In the genomic region with DNA sequence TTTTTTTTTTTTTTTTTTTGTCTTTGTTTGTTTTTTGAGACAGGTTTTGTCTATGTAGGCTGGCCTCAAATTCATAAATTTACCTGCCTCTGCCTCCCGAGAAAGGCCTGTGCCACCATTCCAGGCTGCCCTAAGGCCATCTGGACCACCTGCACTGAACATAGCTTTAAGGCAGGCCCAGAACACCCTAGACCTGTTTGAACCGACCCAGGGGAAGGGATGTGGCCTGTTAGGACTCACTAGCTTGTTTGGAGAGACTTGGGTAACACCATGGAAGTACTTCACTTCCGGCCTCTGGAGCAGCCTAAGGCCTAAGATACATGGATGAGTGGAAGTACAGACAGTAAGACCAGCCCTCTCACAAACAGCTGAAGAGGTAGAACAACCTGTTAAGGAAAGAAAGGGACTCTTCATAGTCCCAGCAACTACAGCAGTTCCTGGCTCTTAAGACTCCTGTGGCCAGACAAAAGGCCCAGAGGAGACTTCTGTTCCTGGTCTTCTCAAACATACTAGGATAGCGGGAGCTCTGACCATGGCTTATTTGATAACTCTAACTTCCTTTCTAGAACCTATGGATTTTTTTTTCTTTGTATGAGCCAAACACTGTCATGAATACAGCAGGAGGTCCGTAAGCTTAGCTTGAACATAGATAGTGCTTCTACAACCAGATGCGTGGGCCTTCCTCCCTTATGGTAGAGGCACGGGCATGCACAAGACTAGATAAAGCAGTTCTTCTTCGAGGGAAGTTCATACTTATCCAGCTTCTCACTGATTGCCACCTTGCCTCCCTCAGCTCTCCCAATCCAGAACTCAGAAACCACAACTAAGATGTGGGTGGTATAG, we compare ENCODE assay signal across 8 mouse cellular contexts. TPM values are rescaled to one million over a fixed set of nuclear protein-coding genes. Genes with fewer than 3 reads are reported as not detected.
DNase-seq lines count a peak whose midpoint lies in the region; ATAC-seq and TF ChIP-seq lines count a peak whose summit lies in the region.

No protein-coding gene starts in this region.

- H3K4me2 ChIP-seq in intestine, embryonic 14.5 days (ENCODE audit: low read length), result peak overlapping the region; percentile 98
- H3K4me2 ChIP-seq in intestine, postnatal 0 days (replicated peaks; ENCODE audit: low read depth), result no peak overlapping the region
- H3K4me2 ChIP-seq in midbrain, embryonic 11.5 days, result peak overlapping the region; percentile 48

- no peaks in the 10 kb centered on the region for H3K27me3 ChIP-seq in intestine, embryonic 14.5 days (replicated peaks; ENCODE audit: control insufficient read depth, insufficient read depth, low read length)
- H3K27me3 ChIP-seq in intestine, postnatal 0 days (replicated peaks; ENCODE audit: control insufficient read depth, insufficient read depth, low read length), result no peaks in the 10 kb centered on the region
- H3K27me3 ChIP-seq in hindbrain, embryonic 10.5 days (ENCODE audit: insufficient read depth, poor library complexity, severe bottlenecking), result no peaks in the 10 kb centered on the region
- no peaks in the 10 kb centered on the region for H3K27me3 ChIP-seq in midbrain, embryonic 11.5 days (ENCODE audit: control insufficient read depth, insufficient read depth, low read length)

- H3K9me3 ChIP-seq in intestine, embryonic 14.5 days (ENCODE audit: control insufficient read depth, low read length), result no peaks in the 10 kb centered on the region
- no peaks in the 10 kb centered on the region for H3K9me3 ChIP-seq in intestine, postnatal 0 days (ENCODE audit: control insufficient read depth)
- no peaks in the 10 kb centered on the region for H3K9me3 ChIP-seq in hindbrain, embryonic 10.5 days
- H3K9me3 ChIP-seq in midbrain, embryonic 11.5 days (ENCODE audit: control insufficient read depth, low read length), result no peaks in the 10 kb centered on the region

- H3K4me1 ChIP-seq in intestine, embryonic 14.5 days (replicated peaks; ENCODE audit: control insufficient read depth, insufficient read depth, low read length), result peaks cover 9% of the 10 kb centered on the region; the same call in 1 of the 2 replicates
- 0 out of 2 replicates have a peak, but pooled peaks cover 5% of the 10 kb centered on the region for H3K4me1 ChIP-seq in intestine, postnatal 0 days (replicated peaks; ENCODE audit: control insufficient read depth, insufficient read depth, low read length)
- peaks cover 4% of the 10 kb centered on the region; the same call in 1 of the 2 replicates for H3K4me1 ChIP-seq in bone marrow, adult 2 months (ENCODE audit: control insufficient read depth, insufficient read depth, low read length)
- H3K4me1 ChIP-seq in hindbrain, embryonic 10.5 days (replicated peaks), result peaks cover 44% of the 10 kb centered on the region
- peaks cover 14% of the 10 kb centered on the region for H3K4me1 ChIP-seq in midbrain, embryonic 11.5 days (ENCODE audit: control insufficient read depth, insufficient read depth, low read length)

- DNase-seq in intestine, embryonic 14.5 days (ENCODE audit: low spot score), result no peak
- no peak for DNase-seq in hindbrain, embryonic 10.5 days (ENCODE audit: low spot score)
- no peak for DNase-seq in midbrain, embryonic 11.5 days (ENCODE audit: low spot score, missing footprints)
- DNase-seq in frontal cortex, postnatal 14 days (ENCODE audit: low spot score in 2 of 2), result no peak
- DNase-seq in right cerebral cortex, postnatal 25 days, result no peak
- DNase-seq in ovary, postnatal 10 days (ENCODE audit: low spot score), result no peak

- no peak for TF ChIP-seq CTCF in intestine, postnatal 0 days (IDR thresholded peaks at IDR 0.05; ENCODE audit: low read depth)
- TF ChIP-seq CTCF in bone marrow, adult 2 months (IDR thresholded peaks at IDR 0.05; ENCODE audit: control insufficient read depth, insufficient read depth, low read length), result no peak

- no peak overlapping the region for H3K4me3 ChIP-seq in intestine, embryonic 14.5 days (ENCODE audit: low read depth, low read length)
- no peak overlapping the region for H3K4me3 ChIP-seq in intestine, postnatal 0 days (ENCODE audit: low read depth, low read length)
- H3K4me3 ChIP-seq in bone marrow, adult 2 months (replicated peaks; ENCODE audit: control insufficient read depth, low read depth, low read length), result no peak overlapping the region
- peak overlapping the region; percentile 68 for H3K4me3 ChIP-seq in hindbrain, embryonic 10.5 days
- H3K4me3 ChIP-seq in midbrain, embryonic 11.5 days (ENCODE audit: low read depth, low read length), result no peak overlapping the region

- TF ChIP-seq POLR2A in bone marrow, adult 2 months (IDR thresholded peaks at IDR 0.05; ENCODE audit: borderline replicate concordance, control insufficient read depth, low read depth, low read length), result no peak

- ATAC-seq in intestine, embryonic 14.5 days (replicated peaks; ENCODE audit: low FRiP score, low TSS enrichment, low read depth), result no peak
- ATAC-seq in intestine, postnatal 0 days, result no peak
- ATAC-seq in midbrain, embryonic 11.5 days (ENCODE audit: low FRiP score), result no peak

- 79% methylated on average over 8 of the region's 8 CpGs for WGBS in intestine, embryonic 14.5 days
- WGBS in intestine, postnatal 0 days, result 82% methylated on average over 8 of the region's 8 CpGs
- WGBS in bone marrow, adult 2 months, result 54% methylated on average over 8 of the region's 8 CpGs
- WGBS in hindbrain, embryonic 10.5 days, result 88% methylated on average over 8 of the region's 8 CpGs
- 87% methylated on average over 8 of the region's 8 CpGs for WGBS in midbrain, embryonic 11.5 days

- peak overlapping the region; percentile 100 for H3K27ac ChIP-seq in intestine, embryonic 14.5 days (ENCODE audit: low read depth)
- no peak overlapping the region for H3K27ac ChIP-seq in intestine, postnatal 0 days (ENCODE audit: low read depth, low read length)
- H3K27ac ChIP-seq in bone marrow, adult 2 months (ENCODE audit: control insufficient read depth, insufficient read depth, low read depth, low read length, poor library complexity), result peak overlapping the region; percentile 85; the same call in 1 of the 2 replicates
- peak overlapping the region; percentile 99 for H3K27ac ChIP-seq in hindbrain, embryonic 10.5 days
- peak overlapping the region; percentile 97 for H3K27ac ChIP-seq in midbrain, embryonic 11.5 days (ENCODE audit: low read depth, low read length)

- H3K9ac ChIP-seq in intestine, embryonic 14.5 days (ENCODE audit: low read length), result peak overlapping the region; percentile 100
- no peak overlapping the region for H3K9ac ChIP-seq in intestine, postnatal 0 days (ENCODE audit: low read depth, low read length)
- peak overlapping the region; percentile 97 for H3K9ac ChIP-seq in midbrain, embryonic 11.5 days (ENCODE audit: low read length)

- H3K36me3 ChIP-seq in intestine, embryonic 14.5 days (ENCODE audit: control insufficient read depth, insufficient read depth, low read length), result peaks cover 5% of the 10 kb centered on the region
- no peaks in the 10 kb centered on the region for H3K36me3 ChIP-seq in intestine, postnatal 0 days (ENCODE audit: control insufficient read depth, insufficient read depth)
- peaks cover 17% of the 10 kb centered on the region for H3K36me3 ChIP-seq in hindbrain, embryonic 10.5 days
- H3K36me3 ChIP-seq in midbrain, embryonic 11.5 days (ENCODE audit: control insufficient read depth, insufficient read depth, low read length), result peaks cover under 1% of the 10 kb centered on the region

RNA-seq across cellular contexts. Expression of a gene that starts 2.5 kb away (rescaled TPM):
- 2,795 and 2,826 TPM in 2 replicates for polyA plus RNA-seq in intestine, embryonic 14.5 days (2014; fragmentation: Nextera tagmentation; extraction: Ambion mirVana)
- 1,008 and 1,098 TPM in 2 replicates for polyA plus RNA-seq in intestine, postnatal 0 days (2015; fragmentation: Nextera tagmentation; extraction: Ambion mirVana)
- polyA plus RNA-seq in bone marrow, adult 2 months (2011; ENCODE audit: insufficient read depth, insufficient read length, low replicate concordance, missing spikeins), result 1,145 and 1,395 TPM in 2 replicates
- 2,611 and 3,050 TPM in 2 replicates for polyA plus RNA-seq in hindbrain, embryonic 10.5 days (2016; fragmentation: Nextera tagmentation; extraction: Ambion mirVana)
- polyA plus RNA-seq in midbrain, embryonic 11.5 days (2014; fragmentation: Nextera tagmentation; extraction: Ambion mirVana), result 3,090 and 3,352 TPM in 2 replicates

RNA-seq across cellular contexts. Expression of a gene that starts 58.4 kb away (rescaled TPM):
- 45.7 and 46.0 TPM in 2 replicates for polyA plus RNA-seq in intestine, embryonic 14.5 days (2014; fragmentation: Nextera tagmentation; extraction: Ambion mirVana)
- polyA plus RNA-seq in intestine, postnatal 0 days (2015; fragmentation: Nextera tagmentation; extraction: Ambion mirVana), result 41.9 and 42.6 TPM in 2 replicates
- polyA plus RNA-seq in bone marrow, adult 2 months (2011; ENCODE audit: insufficient read depth, insufficient read length, low replicate concordance, missing spikeins), result 11.2 and 15.6 TPM in 2 replicates
- 75.1 and 87.1 TPM in 2 replicates for polyA plus RNA-seq in hindbrain, embryonic 10.5 days (2016; fragmentation: Nextera tagmentation; extraction: Ambion mirVana)
- 94.3 and 98.3 TPM in 2 replicates for polyA plus RNA-seq in midbrain, embryonic 11.5 days (2014; fragmentation: Nextera tagmentation; extraction: Ambion mirVana)

RNA-seq across cellular contexts. Expression of a gene that starts 58.7 kb away (rescaled TPM):
- 36.9 and 43.0 TPM in 2 replicates for polyA plus RNA-seq in intestine, embryonic 14.5 days (2014; fragmentation: Nextera tagmentation; extraction: Ambion mirVana)
- polyA plus RNA-seq in intestine, postnatal 0 days (2015; fragmentation: Nextera tagmentation; extraction: Ambion mirVana), result 14.2 and 15.7 TPM in 2 replicates
- polyA plus RNA-seq in bone marrow, adult 2 months (2011; ENCODE audit: insufficient read depth, insufficient read length, low replicate concordance, missing spikeins), result 7.3 and 19.4 TPM in 2 replicates
- 76.2 and 82.4 TPM in 2 replicates for polyA plus RNA-seq in hindbrain, embryonic 10.5 days (2016; fragmentation: Nextera tagmentation; extraction: Ambion mirVana)
- polyA plus RNA-seq in midbrain, embryonic 11.5 days (2014; fragmentation: Nextera tagmentation; extraction: Ambion mirVana), result 54.1 and 54.8 TPM in 2 replicates
